Mouse (Mus musculus) hindbrain, embryonic 16.5 days (tissue): ENCODE data around the gene Heatr5a. TPM values are rescaled to one million over a fixed set of nuclear protein-coding genes. Genes with fewer than 3 reads are reported as not detected.
A peak's percentile ranks its signal among the peaks of the same experiment; 100 is the strongest.

Source experiments
- ATAC-seq: fragments of 200-750 bp; cut with Nextera tagmentation; 2 replicates; pipeline ENCODE4 v1.8.0; 2017; ENCODE audit warnings: moderate TSS enrichment, moderate library complexity
- H3K27ac ChIP-seq: fragments of 300-500 bp; sonication (generic); 2 replicates; pipeline ENCODE4 v1.5.1; 2014; ENCODE audit warnings: low read depth, mild to moderate bottlenecking, control low read depth, low read length, moderate library complexity
- H3K27me3 ChIP-seq: fragments of 300-500 bp; sonication (generic); replicated peaks from 2 replicates; pipeline ENCODE4 v1.6.1; 2014; ENCODE audit warnings: low read length; ENCODE audit not compliant: control insufficient read depth, insufficient read depth
- H3K36me3 ChIP-seq: fragments of 300-500 bp; sonication (generic); 2 replicates; pipeline ENCODE4 v1.6.1; 2014; ENCODE audit warnings: mild to moderate bottlenecking, low read length, moderate library complexity, mixed read lengths; ENCODE audit not compliant: control insufficient read depth, insufficient read depth
- H3K4me1 ChIP-seq: fragments of 300-500 bp; sonication (generic); 2 replicates; pipeline ENCODE4 v1.6.1; 2014; ENCODE audit warnings: low read depth, low read length; ENCODE audit not compliant: control insufficient read depth, insufficient read depth
- H3K4me2 ChIP-seq: fragments of 300-500 bp; sonication (generic); 2 replicates; pipeline ENCODE4 v1.6.1; 2014; ENCODE audit warnings: mild to moderate bottlenecking, low read length, control low read depth, moderate library complexity
- H3K4me3 ChIP-seq: fragments of 300-500 bp; sonication (generic); 2 replicates; pipeline ENCODE4 v1.5.1; 2014; ENCODE audit warnings: mild to moderate bottlenecking, low read length, control low read depth, moderate library complexity
- H3K9ac ChIP-seq: fragments of 300-500 bp; sonication (generic); 2 replicates; pipeline ENCODE4 v1.6.1; 2014; ENCODE audit warnings: low read depth, mild to moderate bottlenecking, control low read depth, low read length, moderate library complexity
- H3K9me3 ChIP-seq: fragments of 300-500 bp; sonication (generic); 2 replicates; pipeline ENCODE4 v1.6.1; 2014; ENCODE audit warnings: mild to moderate bottlenecking, low read length, moderate library complexity; ENCODE audit not compliant: control insufficient read depth
- WGBS: fragments of 180-500 bp; shearing (Covaris S2); extraction: QIAGEN DNeasy Blood & Tissue Kit; methylation state at CpG from one replicate; pipeline ENCODE4 v1.1.7; 2014; 5-methylcytosine and 5-hydroxymethylcytosine counted together
- polyA plus RNA-seq: library from polyadenylated mRNA; unstranded; fragments of >200 nt; fragmentation: Nextera tagmentation; extraction: Ambion mirVana; gene quantifications from 2 replicates; pipeline ENCODE4 v1.2.1, GENCODE M21; 2015

Heatr5a gene
- polyA plus RNA-seq, 1 experiment from 2014 or later = 5.0 TPM

DNA sequence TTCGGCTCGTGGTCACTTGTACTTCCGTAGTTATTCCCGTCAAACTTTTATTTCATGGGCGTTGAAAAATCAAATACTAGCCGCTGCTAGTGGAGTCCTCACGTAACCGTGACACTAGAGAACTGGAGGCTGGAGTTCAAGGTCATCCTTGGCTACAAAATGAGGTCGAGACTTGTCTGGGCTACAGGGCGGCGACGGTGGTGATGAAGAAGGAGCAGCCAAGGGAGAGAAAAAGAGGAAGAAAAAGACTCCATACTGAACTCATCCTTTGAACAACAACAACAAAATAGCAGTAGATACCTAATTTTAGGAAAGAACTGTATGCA lies 141.1 kb downstream of the Heatr5a start:
- 0% methylated on average over 12 of the region's 12 CpGs for WGBS
- H3K4me2 ChIP-seq = peak overlapping the region; percentile 64
- peak overlapping the region; percentile 100 for H3K9ac ChIP-seq
- no peaks in the 10 kb centered on the region for H3K9me3 ChIP-seq
- H3K27me3 ChIP-seq = no peaks in the 10 kb centered on the region
- H3K27ac ChIP-seq = peak overlapping the region; percentile 99
- H3K4me3 ChIP-seq = peak overlapping the region; percentile 97
- H3K36me3 ChIP-seq = peaks cover under 1% of the 10 kb centered on the region; the same call in 1 of the 2 replicates
- ATAC-seq = no peak
- H3K4me1 ChIP-seq = peaks cover 19% of the 10 kb centered on the region

DNA sequence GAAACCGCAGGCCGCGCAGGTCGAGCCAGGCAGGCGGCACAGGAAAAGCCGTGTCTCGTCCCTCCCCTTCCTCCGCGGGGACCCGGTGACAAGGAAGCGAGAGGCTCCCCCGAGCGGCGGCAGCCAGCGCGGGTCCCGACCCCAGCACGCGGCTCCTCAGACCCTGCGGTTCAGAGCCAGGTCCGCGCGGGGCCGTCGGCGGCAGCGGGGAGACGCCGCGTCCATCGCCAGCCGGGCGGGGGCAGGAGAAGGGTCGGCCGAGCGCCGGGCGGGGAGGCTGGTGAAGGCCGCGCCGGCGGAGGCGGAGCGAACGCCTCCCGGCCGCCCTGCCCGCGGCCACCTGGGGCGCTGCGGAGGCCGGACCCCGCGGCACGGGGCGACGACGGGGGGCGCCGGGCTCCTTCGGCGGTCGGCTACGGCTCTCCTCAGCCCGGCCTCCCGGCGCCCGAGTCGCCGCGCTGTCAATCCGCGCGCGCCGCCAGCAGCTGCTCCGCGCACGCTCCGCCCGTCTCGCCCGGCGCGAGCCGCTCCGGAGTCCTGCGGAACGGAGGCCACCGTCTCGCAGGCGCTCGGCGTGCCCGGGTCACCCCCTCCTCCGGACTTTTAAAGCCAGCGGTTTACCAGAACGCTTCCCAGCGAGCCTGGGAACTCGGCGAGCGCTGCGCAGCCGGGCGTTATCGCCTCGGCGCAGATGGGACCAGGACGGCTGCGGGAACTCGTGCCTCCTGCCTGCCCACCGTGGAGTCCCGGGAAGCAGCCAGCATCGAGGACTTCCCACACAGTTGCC lies 141.6 kb downstream of the Heatr5a start, which contains the start of gene Hectd1:
Gene Hectd1, minus strand, starts transcription at position 247 of the 787 bp plus-strand sequence.
- Histone ChIP-seq H3K27ac (peak within 1 kb of the TSS; percentile 99), H3K9me3 (no peaks in the 10 kb centered on the region), H3K4me1 (peaks cover 19% of the 10 kb centered on the region), H3K4me3 (peak within 1 kb of the TSS; percentile 97), H3K27me3 (no peaks in the 10 kb centered on the region), H3K36me3 (peaks cover 4% of the 10 kb centered on the region; the same call in 1 of the 2 replicates), H3K4me2 (peak within 1 kb of the TSS; percentile 64), H3K9ac (peak within 1 kb of the TSS; percentile 100)
- 0% methylated on average over 60 of the region's 114 CpGs for WGBS
- peak; percentile 95 for ATAC-seq

DNA sequence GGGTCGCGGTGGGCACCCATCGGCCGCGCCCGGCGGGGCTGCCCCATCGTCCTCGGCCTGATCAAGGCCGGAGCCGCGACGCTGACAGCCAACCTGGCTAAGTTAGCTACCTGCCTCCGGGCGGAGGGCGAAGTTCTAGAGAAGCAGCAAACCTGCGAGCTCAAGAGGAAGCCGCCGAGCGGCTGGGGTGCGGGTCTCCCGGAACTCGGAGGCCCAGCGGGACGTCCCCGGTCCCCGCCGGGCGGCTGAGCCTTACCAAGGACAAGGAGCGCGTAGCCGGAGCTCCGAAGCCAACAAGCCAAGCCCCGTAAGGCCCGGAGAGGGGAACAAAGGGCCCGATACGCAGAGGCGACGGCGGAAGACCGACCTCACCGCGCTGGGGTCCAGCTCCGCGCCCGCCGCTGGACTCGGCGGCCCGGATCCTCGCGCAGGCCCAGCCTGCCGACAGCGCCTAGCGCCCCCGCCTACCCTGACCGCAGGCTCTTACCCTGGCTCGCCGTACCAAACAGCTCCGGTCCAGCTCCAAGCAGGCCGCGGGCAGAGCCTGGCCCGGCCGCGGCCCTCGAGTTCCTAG lies 142.3 kb downstream of the Heatr5a start:
- ATAC-seq = peak; percentile 5; the same call in 1 of the 2 replicates
- Histone ChIP-seq H3K4me2 (peak overlapping the region; percentile 64), H3K4me1 (peaks cover 19% of the 10 kb centered on the region), H3K9ac (peak overlapping the region; percentile 100), H3K36me3 (peaks cover 4% of the 10 kb centered on the region; the same call in 1 of the 2 replicates), H3K27ac (peak overlapping the region; percentile 99), H3K27me3 (no peaks in the 10 kb centered on the region), H3K4me3 (peak overlapping the region; percentile 97), H3K9me3 (no peaks in the 10 kb centered on the region)
- WGBS = under 1% methylated on average over 63 of the region's 66 CpGs

- H3K4me2 ChIP-seq = peak overlapping the region; percentile 64
- no peaks in the 10 kb centered on the region for H3K9me3 ChIP-seq
- WGBS = 33% methylated on average over 6 of the region's 6 CpGs
- no peaks in the 10 kb centered on the region for H3K27me3 ChIP-seq
- H3K4me1 ChIP-seq = peaks cover 19% of the 10 kb centered on the region
- ATAC-seq = no peak
- peaks cover 4% of the 10 kb centered on the region; the same call in 1 of the 2 replicates for H3K36me3 ChIP-seq
- H3K4me3 ChIP-seq = peak overlapping the region; percentile 97
- H3K27ac ChIP-seq = peak overlapping the region; percentile 99
- H3K9ac ChIP-seq = peak overlapping the region; percentile 100
These were observed 143.0 kb downstream of the Heatr5a start for GRCm38 (mm10) chr12:51827958-51828650.

Other genes starting within 250 kb of the Heatr5a start
- gene Hectd1, start 141.8 kb downstream of the Heatr5a start, polyA plus RNA-seq = 31.3 and 33.3 TPM in 2 replicates
- 19.5 and 20.3 TPM in 2 replicates for gene Dtd2, start 35.2 kb upstream of the Heatr5a start, polyA plus RNA-seq
- gene Gpr33, start 56.7 kb upstream of the Heatr5a start, polyA plus RNA-seq = not detected in 2 replicates
- 7.5 and 8.7 TPM in 2 replicates for gene Nubpl, start 126.4 kb upstream of the Heatr5a start, polyA plus RNA-seq